In the genomic region with DNA sequence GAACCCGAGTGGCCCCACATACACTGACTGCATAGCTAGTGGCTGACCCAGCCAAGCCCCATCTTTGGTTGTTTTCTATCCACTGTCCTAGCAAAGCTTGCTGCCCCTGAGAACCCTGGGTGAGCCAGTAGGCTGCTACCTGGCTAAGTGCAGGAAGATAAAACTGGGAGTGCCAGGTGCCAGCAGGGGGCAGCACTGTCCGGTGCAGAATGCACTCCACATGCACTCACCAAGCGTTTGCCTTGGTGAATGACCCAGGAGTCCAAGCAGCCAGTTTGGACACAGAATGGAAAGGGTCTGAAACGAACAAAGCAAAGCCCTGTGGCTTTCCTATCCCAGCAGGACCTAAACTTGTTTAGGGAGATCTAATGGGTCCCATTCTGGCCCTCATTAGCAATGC, we compare ENCODE assay signal across 9 mouse cellular contexts. TPM values are rescaled to one million over a fixed set of nuclear protein-coding genes. Genes with fewer than 3 reads are reported as not detected.
DNase-seq lines count a peak whose midpoint lies in the region; ATAC-seq and TF ChIP-seq lines count a peak whose summit lies in the region.
"Had no signal": no experiment of that assay in that cellular context is flagged by ENCODE, and none has a peak within 500 bp of the region (broad histone marks: within the 10 kb centered on the region; RNA-seq: fewer than 3 reads in every experiment).

No protein-coding gene starts in this region.

- no peak overlapping the region for H3K27ac ChIP-seq in neural tube, embryonic 15.5 days (replicated peaks)
- no peak overlapping the region for H3K27ac ChIP-seq in midbrain, postnatal 0 days (ENCODE audit: low read depth, low read length)
- H3K27ac ChIP-seq: hindbrain, embryonic 15.5 days had no signal

- 34% methylated on average over 4 of the region's 4 CpGs for WGBS in neural tube, embryonic 15.5 days
- WGBS in midbrain, postnatal 0 days = 40% methylated on average over 4 of the region's 4 CpGs

- ATAC-seq in frontal cortex, adult (ENCODE audit: low TSS enrichment) = 0 out of 2 replicates have a peak, but pooled peaks have one; percentile 25
- ATAC-seq in neural tube, embryonic 15.5 days (ENCODE audit: low FRiP score) = no peak
- no peak for ATAC-seq in midbrain, postnatal 0 days (ENCODE audit: low FRiP score)
- no peak for ATAC-seq in erythroid progenitor cell, adult 5-6 weeks (replicated peaks; ENCODE audit: low FRiP score, poor library complexity, severe bottlenecking)

- peak; percentile 56 for TF ChIP-seq CTCF in midbrain, postnatal 0 days (IDR thresholded peaks at IDR 0.05)

- no peaks in the 10 kb centered on the region for H3K36me3 ChIP-seq in neural tube, embryonic 15.5 days
- H3K36me3 ChIP-seq in midbrain, postnatal 0 days (ENCODE audit: insufficient read depth, low read length) = no peaks in the 10 kb centered on the region
- H3K36me3 ChIP-seq: hindbrain, embryonic 15.5 days had no signal

- no peaks in the 10 kb centered on the region for H3K9me3 ChIP-seq in neural tube, embryonic 15.5 days (replicated peaks)
- no peaks in the 10 kb centered on the region for H3K9me3 ChIP-seq in midbrain, postnatal 0 days (ENCODE audit: low read length)
- H3K9me3 ChIP-seq: hindbrain, embryonic 15.5 days had no signal

- H3K27me3 ChIP-seq in neural tube, embryonic 15.5 days (replicated peaks) = no peaks in the 10 kb centered on the region
- no peaks in the 10 kb centered on the region for H3K27me3 ChIP-seq in midbrain, postnatal 0 days (ENCODE audit: insufficient read depth, low read length)
- H3K27me3 ChIP-seq: hindbrain, embryonic 15.5 days had no signal

- no peak for DNase-seq in frontal cortex, postnatal 14 days (ENCODE audit: low spot score in 2 of 2)
- peak; percentile 41 for DNase-seq in neural tube, embryonic 10.5 days (ENCODE audit: extremely low spot score, low spot score)
- DNase-seq in adrenal gland, postnatal 36 days = peak; percentile 46 to 69
- DNase-seq in kidney, postnatal 14 days = peak; percentile 8
- no peak for DNase-seq in midbrain, postnatal 0 days (ENCODE audit: low spot score)

- H3K9ac ChIP-seq in neural tube, embryonic 15.5 days (replicated peaks) = no peak overlapping the region
- H3K9ac ChIP-seq in midbrain, postnatal 0 days (replicated peaks; ENCODE audit: low read length, poor library complexity, severe bottlenecking) = no peak overlapping the region
- H3K9ac ChIP-seq: hindbrain, embryonic 15.5 days had no signal

- no peak overlapping the region for H3K4me2 ChIP-seq in neural tube, embryonic 15.5 days
- no peak overlapping the region for H3K4me2 ChIP-seq in midbrain, postnatal 0 days (ENCODE audit: low read depth, low read length, poor library complexity, severe bottlenecking)
- H3K4me2 ChIP-seq: hindbrain, embryonic 15.5 days had no signal

- no peak overlapping the region for H3K4me3 ChIP-seq in neural tube, embryonic 15.5 days (replicated peaks)
- H3K4me3 ChIP-seq in midbrain, postnatal 0 days (ENCODE audit: low read depth, low read length) = no peak overlapping the region
- H3K4me3 ChIP-seq: hindbrain, embryonic 15.5 days had no signal

- H3K4me1 ChIP-seq in neural tube, embryonic 15.5 days = no peaks in the 10 kb centered on the region
- no peaks in the 10 kb centered on the region for H3K4me1 ChIP-seq in midbrain, postnatal 0 days (ENCODE audit: insufficient read depth, low read length)
- H3K4me1 ChIP-seq: hindbrain, embryonic 15.5 days had no signal

RNA-seq across cellular contexts. Expression of gene 5430419D17Rik, which starts 8.5 kb away (rescaled TPM):
- polyA plus RNA-seq in neural tube, embryonic 15.5 days (2015; fragmentation: Nextera tagmentation; extraction: Ambion mirVana) = not detected in 2 replicates
- not detected for total RNA-seq in adrenal gland, postnatal 36 days (2021)
- under 0.01 TPM in 1 of 2 replicates, not detected in the other for total RNA-seq in midbrain, postnatal 0 days (2014; rRNA removed)
- not detected in 2 replicates for polyA plus RNA-seq in midbrain, postnatal 0 days (2015; fragmentation: Nextera tagmentation; extraction: Ambion mirVana)
- not detected in 2 replicates for total RNA-seq in erythroid progenitor cell, adult 5-6 weeks (2015; ENCODE audit: low replicate concordance)
- total RNA-seq in erythroid progenitor cell, adult 5-6 weeks (2017; ENCODE audit: low replicate concordance) = not detected in 2 replicates
- polyA plus RNA-seq: hindbrain, embryonic 15.5 days had no signal

RNA-seq across cellular contexts. Expression of gene 4933402N03Rik, which starts 36.6 kb away (rescaled TPM):
- polyA plus RNA-seq in neural tube, embryonic 15.5 days (2015; fragmentation: Nextera tagmentation; extraction: Ambion mirVana) = not detected in 2 replicates
- total RNA-seq in adrenal gland, postnatal 36 days (2021) = not detected
- not detected in 2 replicates for total RNA-seq in midbrain, postnatal 0 days (2014; rRNA removed)
- polyA plus RNA-seq in midbrain, postnatal 0 days (2015; fragmentation: Nextera tagmentation; extraction: Ambion mirVana) = not detected in 2 replicates
- total RNA-seq in erythroid progenitor cell, adult 5-6 weeks (2015; ENCODE audit: low replicate concordance) = not detected in 2 replicates
- not detected in 2 replicates for total RNA-seq in erythroid progenitor cell, adult 5-6 weeks (2017; ENCODE audit: low replicate concordance)
- polyA plus RNA-seq: hindbrain, embryonic 15.5 days had no signal

Comparison
In these comparisons a context has a peak if more than half of its experiments do, and no peak if none do; other contexts are left out.
1. DNase-seq: peak in neural tube, embryonic 10.5 days (single experiment), adrenal gland, postnatal 36 days (2 of 2) and kidney, postnatal 14 days (single experiment); none in frontal cortex, postnatal 14 days (0 of 2) and midbrain, postnatal 0 days (single experiment).